8 mouse cellular contexts compared by ENCODE assay signal in genomic region chr19:40271308-40271892, GRCm38 (mm10). TPM values are rescaled to one million over a fixed set of nuclear protein-coding genes. Genes with fewer than 3 reads are reported as not detected.
A peak's percentile ranks its signal among the peaks of the same experiment; 100 is the strongest.
DNase-seq lines count a peak whose midpoint lies in the region; ATAC-seq and TF ChIP-seq lines count a peak whose summit lies in the region.

Gene Pdlim1, minus strand, starts transcription at chr19:40271842.

- in situ Hi-C loops in ES-E14 (cut with MboI; ENCODE audit: low sequenced_read_pairs in 2 of 2, unreplicated experiment in 2 of 2): no loop called here

- H3K9ac ChIP-seq in ES-E14 (ENCODE audit: insufficient read depth, low read depth, low read length, poor library complexity, severe bottlenecking): peak within 1 kb of the TSS; percentile 93
- peak within 1 kb of the TSS; percentile 65 for H3K9ac ChIP-seq in forebrain, embryonic 11.5 days (ENCODE audit: low read length)

- H3K9me3 ChIP-seq in ES-E14 (ENCODE audit: control insufficient read depth, insufficient read depth, low read depth, low read length): no peaks in the 10 kb centered on the region
- H3K9me3 ChIP-seq in forebrain, embryonic 11.5 days (ENCODE audit: control insufficient read depth, low read length): no peaks in the 10 kb centered on the region
- H3K9me3 ChIP-seq in megakaryocyte, embryonic 14.5 days: peaks cover 9% of the 10 kb centered on the region

- H3K4me3 ChIP-seq in ES-E14 (ENCODE audit: insufficient read depth in 1 of 2, low read depth in 1 of 2, low read length in 2 of 2, poor library complexity in 1 of 2, severe bottlenecking in 1 of 2): peak within 1 kb of the TSS; percentile 90 to 95
- H3K4me3 ChIP-seq in forebrain, embryonic 11.5 days (ENCODE audit: low read depth, low read length): peak within 1 kb of the TSS; percentile 54
- H3K4me3 ChIP-seq in megakaryocyte, embryonic 14.5 days (replicated peaks): peak within 1 kb of the TSS; percentile 97
- H3K4me3 ChIP-seq in small intestine, adult 2 months (ENCODE audit: low read depth, low read length): peak within 1 kb of the TSS; percentile 88

- peaks cover 4 to 25% of the 10 kb centered on the region in 2 experiments; a peak in 3 of 4 replicates for H3K4me1 ChIP-seq in ES-E14 (ENCODE audit: control insufficient read depth in 2 of 2, insufficient read depth in 2 of 2, low read length in 2 of 2, poor library complexity in 1 of 2)
- peaks cover 3% of the 10 kb centered on the region; the same call in 1 of the 2 replicates for H3K4me1 ChIP-seq in forebrain, embryonic 11.5 days (replicated peaks; ENCODE audit: control insufficient read depth, insufficient read depth, low read length)
- peaks cover 45% of the 10 kb centered on the region for H3K4me1 ChIP-seq in megakaryocyte, embryonic 14.5 days
- peaks cover 8% of the 10 kb centered on the region for H3K4me1 ChIP-seq in small intestine, adult 2 months (ENCODE audit: control insufficient read depth, insufficient read depth, insufficient read length, low read length)

- peaks cover 16% of the 10 kb centered on the region; the same call in 1 of the 2 replicates for H3K27me3 ChIP-seq in forebrain, embryonic 11.5 days (ENCODE audit: control insufficient read depth, insufficient read depth, low read length)
- peaks cover 21% of the 10 kb centered on the region for H3K27me3 ChIP-seq in megakaryocyte, embryonic 14.5 days (replicated peaks)
- no peaks in the 10 kb centered on the region for H3K27me3 ChIP-seq in small intestine, adult 2 months (ENCODE audit: control insufficient read depth, insufficient read depth, low read length)

- ATAC-seq in forebrain, embryonic 11.5 days (replicated peaks; ENCODE audit: low FRiP score): peak; percentile 85

- DNase-seq in ES-E14 (ENCODE audit: low read depth, low spot score): peak; percentile 78
- DNase-seq in adrenal gland, postnatal 14 days: peak; percentile 85
- peak; percentile 87 for DNase-seq in forebrain, embryonic 11.5 days (ENCODE audit: low spot score)
- DNase-seq in heart, postnatal 25 days (ENCODE audit: low spot score): peak; percentile 73
- no peak for DNase-seq in left cerebral cortex, adult 8-10 months (ENCODE audit: low spot score in 2 of 2)
- DNase-seq in MN1 (ENCODE audit: low spot score): no peak

- TF ChIP-seq POLR2A in small intestine, adult 2 months (IDR thresholded peaks at IDR 0.05; ENCODE audit: low read depth, low read length): peak; percentile 95

- H3K27ac ChIP-seq in ES-E14 (ENCODE audit: insufficient read depth, low read depth, low read length, poor library complexity, severe bottlenecking): peak within 1 kb of the TSS; percentile 83
- H3K27ac ChIP-seq in forebrain, embryonic 11.5 days (ENCODE audit: low read depth, low read length): no peak within 1 kb of the TSS
- peak within 1 kb of the TSS; percentile 87 for H3K27ac ChIP-seq in small intestine, adult 2 months (ENCODE audit: insufficient read depth, low read depth, low read length)

- TF ChIP-seq CTCF in small intestine, adult 2 months (IDR thresholded peaks at IDR 0.05; ENCODE audit: extremely low read depth, insufficient read length, insufficient replicate concordance, low read depth, low read length): no peak

- intact Hi-C loops in heart, postnatal 25 days (cut with DNase I): loop anchor here (2.0 to 5.0 kb wide), 3 partner anchors 19 to 35 kb away; no protein-coding TSS in a partner anchor

- no peaks in the 10 kb centered on the region for H3K36me3 ChIP-seq in ES-E14 (ENCODE audit: control insufficient read depth, insufficient read depth, low read length, poor library complexity, severe bottlenecking)
- H3K36me3 ChIP-seq in forebrain, embryonic 11.5 days (ENCODE audit: control insufficient read depth, insufficient read depth, low read length): no peaks in the 10 kb centered on the region
- H3K36me3 ChIP-seq in megakaryocyte, embryonic 14.5 days (replicated peaks; ENCODE audit: low read length): peaks cover 8% of the 10 kb centered on the region
- no peaks in the 10 kb centered on the region for H3K36me3 ChIP-seq in small intestine, adult 2 months (ENCODE audit: control insufficient read depth, insufficient read depth, low read length)

- peak within 1 kb of the TSS; percentile 94 for H3K4me2 ChIP-seq in forebrain, embryonic 11.5 days (ENCODE audit: low read depth, low read length, severe bottlenecking)

- under 1% methylated on average over 49 of the region's 54 CpGs for WGBS in forebrain, embryonic 11.5 days
- 1% methylated on average over 54 of the region's 54 CpGs for WGBS in small intestine, adult 2 months

TF ChIP-seq in ES-E14, 5 proteins besides CTCF, POLR2A, EP300 and RAD21:
- TF ChIP-seq HCFC1 (IDR thresholded peaks at IDR 0.05; ENCODE audit: borderline replicate concordance, insufficient read depth, low read length): no peak; the same call in 1 of the 2 replicates
- no peak for TF ChIP-seq ZC3H11A (IDR thresholded peaks at IDR 0.05; ENCODE audit: borderline replicate concordance, low read depth, low read length)
- no peak for TF ChIP-seq MAFK (IDR thresholded peaks at IDR 0.05; ENCODE audit: insufficient read depth, low read depth, low read length)

RNA-seq across cellular contexts. Expression of gene Pdlim1, which starts in this region (rescaled TPM):
- total RNA-seq in ES-E14 (2012; rRNA removed): 53.5 and 59.7 TPM in 2 replicates
- total RNA-seq in adrenal gland, postnatal 14 days (2021): 48.1 and 49.2 TPM in 2 replicates
- polyA plus RNA-seq in forebrain, embryonic 11.5 days (2014; fragmentation: Nextera tagmentation; extraction: Ambion mirVana): 71.2 and 73.9 TPM in 2 replicates
- 100 to 1,000 TPM; 152 to 164 TPM for total RNA-seq in heart, postnatal 25 days (2021)
- total RNA-seq in left cerebral cortex, adult 8-10 months (2022): 10 to 100 TPM; 20.7 to 25.3 (median 21.6) TPM
- 77.9 and 155 TPM in 2 replicates for polyA plus RNA-seq in megakaryocyte, embryonic 14.5 days (2012; ENCODE audit: insufficient read depth, low replicate concordance)
- polyA plus RNA-seq in small intestine, adult 2 months (2012; rRNA removed): 92.8 and 353 TPM in 2 replicates

Comparison
In these comparisons a context has a peak if more than half of its experiments do, and no peak if none do; other contexts are left out.
1. DNase-seq: peak in ES-E14 (single experiment), adrenal gland, postnatal 14 days (single experiment), forebrain, embryonic 11.5 days (single experiment) and heart, postnatal 25 days (single experiment); none in left cerebral cortex, adult 8-10 months (0 of 2) and MN1 (single experiment).
2. Peak in every context shown above with its lines, with median percentiles within 50 percentile points of each other: H3K4me3 ChIP-seq.